Mouse (Mus musculus) heart, embryonic 13.5 days (tissue): ENCODE measurements around the gene Pole3. TPM values are rescaled to one million over a fixed set of nuclear protein-coding genes. Genes with fewer than 3 reads are reported as not detected.

Experiments
- polyA plus RNA-seq: library from polyadenylated mRNA; unstranded; fragments of >200 nt; fragmentation: Nextera tagmentation; extraction: Ambion mirVana; gene quantifications from 2 replicates; pipeline ENCODE4 v1.2.1, GENCODE M21; 2015

The Pole3 gene
- polyA plus RNA-seq, 1 experiment from 2014 or later: 54.6 TPM

Other genes starting within 250 kb of the Pole3 start
- 16.7 and 17.8 TPM in 2 replicates for gene Fkbp15, start 164.5 kb downstream of the Pole3 start, polyA plus RNA-seq
- 41.2 and 42.4 TPM in 2 replicates for gene Slc31a1, start 164.3 kb downstream of the Pole3 start, polyA plus RNA-seq
- gene Cdc26, start 116.4 kb downstream of the Pole3 start, polyA plus RNA-seq: 82.1 and 85.2 TPM in 2 replicates
- 11.6 and 13.8 TPM in 2 replicates for gene Prpf4, start 116.3 kb downstream of the Pole3 start, polyA plus RNA-seq
- not detected in 2 replicates for gene Rnf183, start 89.8 kb downstream of the Pole3 start, polyA plus RNA-seq
- gene Wdr31, start 54.2 kb downstream of the Pole3 start, polyA plus RNA-seq: 3.3 and 3.6 TPM in 2 replicates
- 0.99 and 1.1 TPM in 2 replicates for gene Bspry, start 45.0 kb downstream of the Pole3 start, polyA plus RNA-seq
- 7.7 and 9.9 TPM in 2 replicates for gene Hdhd3, start 21.6 kb downstream of the Pole3 start, polyA plus RNA-seq
- gene Alad, start 5.2 kb downstream of the Pole3 start, polyA plus RNA-seq: 68.6 and 84.6 TPM in 2 replicates
- gene 4933430I17Rik, start 301 bp upstream of the Pole3 start, polyA plus RNA-seq: 0.16 and 0.76 TPM in 2 replicates
- 62.2 and 64.8 TPM in 2 replicates for gene Rgs3, start 34.8 kb upstream of the Pole3 start, polyA plus RNA-seq